Mouse (Mus musculus) lung, embryonic 15.5 days (tissue): ENCODE data around the gene Pced1b. TPM values are rescaled to one million over a fixed set of nuclear protein-coding genes. Genes with fewer than 3 reads are reported as not detected.
"Not testable (repeated sequence)": the region's sequence is repeated elsewhere in the genome, so short reads cannot be mapped to it uniquely, and the experiment has no call there.

Experiments
- ATAC-seq: fragments of 200-750 bp; cut with Nextera tagmentation; 2 replicates; pipeline ENCODE4 v1.8.0; 2017; ENCODE audit warnings: moderate number of reproducible peaks, borderline replicate concordance; ENCODE audit not compliant: low FRiP score, low TSS enrichment; ENCODE audit errors: extremely low read depth
- H3K27ac ChIP-seq: fragments of 300-500 bp; sonication (generic); 2 replicates; pipeline ENCODE4 v1.5.1; 2015; ENCODE audit warnings: moderate library complexity, mild to moderate bottlenecking, inconsistent platforms
- H3K27me3 ChIP-seq: fragments of 300-500 bp; sonication (generic); 2 replicates; pipeline ENCODE4 v1.6.1; 2015; ENCODE audit warnings: inconsistent platforms
- H3K36me3 ChIP-seq: fragments of 300-500 bp; sonication (generic); 2 replicates; pipeline ENCODE4 v1.6.1; 2015; ENCODE audit warnings: inconsistent platforms
- H3K4me1 ChIP-seq: fragments of 300-500 bp; sonication (generic); 2 replicates; pipeline ENCODE4 v1.6.1; 2015; ENCODE audit warnings: inconsistent platforms
- H3K4me2 ChIP-seq: fragments of 300-500 bp; sonication (generic); 2 replicates; pipeline ENCODE4 v1.6.1; 2015; ENCODE audit warnings: inconsistent platforms, mild to moderate bottlenecking, moderate library complexity
- H3K4me3 ChIP-seq: fragments of 300-500 bp; sonication (generic); 2 replicates; pipeline ENCODE4 v1.5.1; 2015; ENCODE audit warnings: mild to moderate bottlenecking, inconsistent platforms
- H3K9ac ChIP-seq: fragments of 300-500 bp; sonication (generic); 2 replicates; pipeline ENCODE4 v1.6.1; 2015; ENCODE audit warnings: inconsistent platforms
- H3K9me3 ChIP-seq: fragments of 300-500 bp; sonication (generic); 2 replicates; pipeline ENCODE4 v1.6.1; 2016; ENCODE audit warnings: inconsistent platforms
- WGBS: fragments of 180-500 bp; shearing (Covaris S2); methylation state at CpG from one replicate; pipeline ENCODE4 v1.1.7; 2015; 5-methylcytosine and 5-hydroxymethylcytosine counted together
- polyA plus RNA-seq: library from polyadenylated mRNA; unstranded; fragments of >200 nt; fragmentation: Nextera tagmentation; extraction: Ambion mirVana; gene quantifications from 2 replicates; pipeline ENCODE4 v1.2.1, GENCODE M21; 2015

Pced1b gene
- polyA plus RNA-seq, 1 experiment from 2014 or later, result 5.3 TPM

GRCm38 (mm10) chr15:97379489-97380304, 132.8 kb downstream of the Pced1b start:
- H3K4me2 ChIP-seq, result peak overlapping the region; percentile 5; the same call in 1 of the 2 replicates
- WGBS, result 56% methylated on average over 11 of the region's 12 CpGs
- no peak overlapping the region for H3K4me3 ChIP-seq
- no peak for ATAC-seq
- H3K36me3 ChIP-seq, result no peaks in the 10 kb centered on the region
- no peaks in the 10 kb centered on the region for H3K27me3 ChIP-seq
- H3K9me3 ChIP-seq, result no peaks in the 10 kb centered on the region
- peaks cover 23% of the 10 kb centered on the region for H3K4me1 ChIP-seq
- no peak overlapping the region for H3K27ac ChIP-seq
- no peak overlapping the region for H3K9ac ChIP-seq

DNA sequence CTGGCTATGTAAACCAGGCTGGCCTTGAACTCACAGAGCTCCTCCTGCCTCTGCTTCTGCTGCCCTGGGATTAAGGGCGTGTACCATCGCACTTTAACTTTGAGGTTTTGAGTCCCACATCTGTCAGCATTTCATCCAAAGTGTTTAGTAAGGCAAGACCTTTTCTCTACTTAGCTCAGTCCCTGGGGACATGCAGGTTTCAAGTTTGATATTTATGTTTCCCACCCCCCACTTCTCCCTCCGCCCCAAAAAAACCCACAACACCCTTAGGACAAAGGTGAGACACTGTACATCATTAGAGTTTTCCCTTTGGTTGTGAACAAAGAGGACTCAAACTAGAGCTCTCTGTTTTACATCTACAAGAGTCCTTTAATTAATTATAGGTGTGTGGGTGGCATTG, 135.7 kb downstream of the Pced1b start:
- Histone ChIP-seq H3K4me2 (no peak overlapping the region), H3K4me1 (peaks cover 13% of the 10 kb centered on the region), H3K27me3 (no peaks in the 10 kb centered on the region), H3K36me3 (no peaks in the 10 kb centered on the region), H3K4me3 (no peak overlapping the region), H3K27ac (no peak overlapping the region), H3K9me3 (no peaks in the 10 kb centered on the region), H3K9ac (no peak overlapping the region)
- WGBS, result 94% methylated on average over 3 of the region's 3 CpGs
- no peak for ATAC-seq

- WGBS, result 75% methylated on average over 14 of the region's 14 CpGs
- no peak overlapping the region for H3K27ac ChIP-seq
- no peaks in the 10 kb centered on the region for H3K9me3 ChIP-seq
- H3K27me3 ChIP-seq, result no peaks in the 10 kb centered on the region
- peaks cover 13% of the 10 kb centered on the region for H3K4me1 ChIP-seq
- ATAC-seq, result 0 out of 2 replicates have a peak, but pooled peaks have one; percentile 29
- H3K4me2 ChIP-seq, result no peak overlapping the region
- no peaks in the 10 kb centered on the region for H3K36me3 ChIP-seq
- no peak overlapping the region for H3K4me3 ChIP-seq
- H3K9ac ChIP-seq, result no peak overlapping the region
These were observed 136.7 kb downstream of the Pced1b start for GRCm38 (mm10) chr15:97383523-97384141.

GRCm38 (mm10) chr15:97384170-97385018, 137.5 kb downstream of the Pced1b start:
- Histone ChIP-seq H3K27me3 (no peaks in the 10 kb centered on the region), H3K4me1 (peaks cover 12% of the 10 kb centered on the region), H3K4me3 (no peak overlapping the region), H3K9me3 (no peaks in the 10 kb centered on the region), H3K27ac (no peak overlapping the region), H3K36me3 (no peaks in the 10 kb centered on the region), H3K4me2 (no peak overlapping the region), H3K9ac (no peak overlapping the region)
- 86% methylated on average over 28 of the region's 28 CpGs for WGBS
- peak; percentile 29; the same call in 1 of the 2 replicates for ATAC-seq

- H3K4me2 ChIP-seq, H3K9me3 ChIP-seq, H3K36me3 ChIP-seq, H3K27ac ChIP-seq, H3K4me3 ChIP-seq, ATAC-seq, H3K4me1 ChIP-seq, H3K9ac ChIP-seq, H3K27me3 ChIP-seq: not testable (repeated sequence)
- WGBS, result 91% methylated on average over 10 of the region's 10 CpGs
These were observed 138.3 kb downstream of the Pced1b start for GRCm38 (mm10) chr15:97385174-97385573.

DNA sequence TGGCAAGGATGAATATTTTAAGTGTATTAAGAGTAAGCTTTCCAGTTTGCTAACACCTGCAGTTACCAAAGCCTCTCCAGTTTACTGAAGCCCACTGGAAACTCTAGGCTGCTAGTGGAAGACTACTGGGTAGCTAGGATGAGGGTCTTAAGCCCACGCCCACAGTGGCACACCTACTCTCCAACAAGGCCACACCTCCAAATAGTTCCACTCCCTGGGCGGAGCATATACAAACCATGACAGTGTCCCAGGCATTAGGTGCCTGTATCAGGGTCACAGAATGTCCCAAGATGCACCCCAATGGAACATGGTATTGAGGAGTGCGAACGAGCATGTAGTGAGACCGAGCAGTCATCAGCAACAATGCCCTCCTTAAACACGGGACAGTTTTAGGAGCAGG, 140.9 kb downstream of the Pced1b start:
- Histone ChIP-seq H3K4me2 (no peak overlapping the region), H3K27ac (no peak overlapping the region), H3K4me1 (no peaks in the 10 kb centered on the region), H3K9ac (no peak overlapping the region), H3K9me3 (no peaks in the 10 kb centered on the region), H3K36me3 (no peaks in the 10 kb centered on the region), H3K4me3 (no peak overlapping the region), H3K27me3 (no peaks in the 10 kb centered on the region)
- 92% methylated on average over 6 of the region's 6 CpGs for WGBS
- ATAC-seq, result no peak

- WGBS, result 90% methylated on average over 4 of the region's 4 CpGs
- no peak overlapping the region for H3K9ac ChIP-seq
- H3K4me1 ChIP-seq, result no peaks in the 10 kb centered on the region
- H3K27ac ChIP-seq, result no peak overlapping the region
- no peak overlapping the region for H3K4me2 ChIP-seq
- H3K4me3 ChIP-seq, result no peak overlapping the region
- no peaks in the 10 kb centered on the region for H3K9me3 ChIP-seq
- no peaks in the 10 kb centered on the region for H3K36me3 ChIP-seq
- H3K27me3 ChIP-seq, result no peaks in the 10 kb centered on the region
- ATAC-seq, result no peak
These were observed 142.7 kb downstream of the Pced1b start for GRCm38 (mm10) chr15:97389577-97389976.

DNA sequence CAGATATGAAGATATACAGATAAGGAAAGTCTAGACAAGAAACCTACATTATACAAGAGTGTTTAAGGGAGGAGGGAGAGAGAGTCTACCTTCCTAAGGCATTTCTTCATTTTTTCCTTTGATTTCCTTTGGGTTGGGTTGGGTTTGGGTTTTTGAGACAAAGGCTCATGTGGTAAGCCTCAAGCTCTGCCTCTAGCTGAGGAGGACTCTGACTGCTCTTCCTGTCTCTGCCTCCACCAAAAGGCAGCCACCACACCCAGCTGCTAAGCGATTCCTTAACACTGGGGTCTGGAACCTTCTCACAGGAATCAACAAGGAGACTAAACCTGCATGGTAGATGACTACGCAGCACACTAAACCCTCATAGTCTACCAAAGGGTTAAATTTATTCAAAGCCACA, 143.9 kb downstream of the Pced1b start:
- Histone ChIP-seq H3K4me2 (no peak overlapping the region), H3K9ac (no peak overlapping the region), H3K27ac (no peak overlapping the region), H3K9me3 (no peaks in the 10 kb centered on the region), H3K36me3 (no peaks in the 10 kb centered on the region), H3K4me1 (no peaks in the 10 kb centered on the region), H3K27me3 (no peaks in the 10 kb centered on the region), H3K4me3 (no peak overlapping the region)
- ATAC-seq, result no peak
- 95% methylated on average over 2 of the region's 2 CpGs for WGBS

DNA sequence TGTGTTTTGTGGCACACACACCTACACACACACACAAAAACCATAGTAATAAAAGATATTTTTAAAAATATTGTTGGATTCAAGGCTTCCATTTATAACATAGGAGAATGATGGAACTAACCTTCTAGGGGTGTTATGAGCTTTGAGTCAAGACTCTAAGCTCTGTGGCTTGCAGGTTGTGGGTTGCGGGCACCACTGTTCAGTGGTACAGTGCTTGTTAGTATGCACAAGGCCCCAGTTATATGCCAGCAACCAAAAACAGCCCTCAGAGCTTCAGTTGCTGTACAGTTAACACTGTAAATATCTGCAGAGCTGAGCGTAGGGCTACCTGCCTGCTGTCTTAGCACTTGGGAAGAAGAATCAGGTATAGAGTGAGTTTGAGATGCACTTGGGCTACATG, 144.5 kb downstream of the Pced1b start:
- no peak for ATAC-seq
- no peaks in the 10 kb centered on the region for H3K9me3 ChIP-seq
- no peak overlapping the region for H3K4me2 ChIP-seq
- no peak overlapping the region for H3K9ac ChIP-seq
- H3K27ac ChIP-seq, result no peak overlapping the region
- H3K27me3 ChIP-seq, result no peaks in the 10 kb centered on the region
- H3K4me1 ChIP-seq, result no peaks in the 10 kb centered on the region
- no peaks in the 10 kb centered on the region for H3K36me3 ChIP-seq
- no peak overlapping the region for H3K4me3 ChIP-seq
- WGBS, result 92% methylated on average over 2 of the region's 2 CpGs

- no peak overlapping the region for H3K4me3 ChIP-seq
- no peak overlapping the region for H3K27ac ChIP-seq
- 66% methylated on average over 12 of the region's 12 CpGs for WGBS
- H3K9me3 ChIP-seq, result no peaks in the 10 kb centered on the region
- no peaks in the 10 kb centered on the region for H3K27me3 ChIP-seq
- H3K36me3 ChIP-seq, result no peaks in the 10 kb centered on the region
- ATAC-seq, result no peak
- H3K4me2 ChIP-seq, result no peak overlapping the region
- H3K9ac ChIP-seq, result no peak overlapping the region
- H3K4me1 ChIP-seq, result no peaks in the 10 kb centered on the region
These were observed 147.7 kb downstream of the Pced1b start for GRCm38 (mm10) chr15:97394561-97394960.

GRCm38 (mm10) chr15:97396586-97397299, 149.8 kb downstream of the Pced1b start:
- ATAC-seq, result no peak
- no peaks in the 10 kb centered on the region for H3K36me3 ChIP-seq
- WGBS, result 84% methylated on average over 4 of the region's 4 CpGs
- H3K4me1 ChIP-seq, result no peaks in the 10 kb centered on the region
- no peaks in the 10 kb centered on the region for H3K27me3 ChIP-seq
- H3K9ac ChIP-seq, result no peak overlapping the region
- H3K27ac ChIP-seq, result no peak overlapping the region
- no peak overlapping the region for H3K4me2 ChIP-seq
- H3K9me3 ChIP-seq, result no peaks in the 10 kb centered on the region
- no peak overlapping the region for H3K4me3 ChIP-seq
